Mouse (Mus musculus) forebrain, postnatal 0 days (tissue): ENCODE measurements around the gene Gm28308. TPM values are rescaled to one million over a fixed set of nuclear protein-coding genes. Genes with fewer than 3 reads are reported as not detected.

Experiments
- ATAC-seq: fragments of 200-750 bp; cut with Nextera tagmentation; 2 replicates; pipeline ENCODE4 v1.8.0; 2017; ENCODE audit warnings: mild to moderate bottlenecking, moderate library complexity
- DNase-seq: peaks from one replicate; pipeline ENCODE4 v3.0.0-alpha.2; 2015
- H3K27ac ChIP-seq: fragments of 300-500 bp; sonication (generic); 2 replicates; pipeline ENCODE4 v1.5.1; 2014; ENCODE audit warnings: low read depth, mild to moderate bottlenecking, antibody characterized with exemption, low read length, moderate library complexity, mixed read lengths
- H3K27me3 ChIP-seq: fragments of 300-500 bp; sonication (generic); 2 replicates; pipeline ENCODE4 v1.6.1; 2014; ENCODE audit warnings: mild to moderate bottlenecking, low read length, mixed read lengths; ENCODE audit not compliant: insufficient read depth
- H3K36me3 ChIP-seq: fragments of 300-500 bp; sonication (generic); 2 replicates; pipeline ENCODE4 v1.6.1; 2014; ENCODE audit warnings: mild to moderate bottlenecking, moderate library complexity; ENCODE audit not compliant: insufficient read depth
- H3K4me1 ChIP-seq: fragments of 300-500 bp; sonication (generic); 2 replicates; pipeline ENCODE4 v1.6.1; 2014; ENCODE audit warnings: antibody characterized with exemption; ENCODE audit not compliant: insufficient read depth
- H3K4me2 ChIP-seq: fragments of 300-500 bp; sonication (generic); 2 replicates; pipeline ENCODE4 v1.6.1; 2014; ENCODE audit warnings: low read depth, mild to moderate bottlenecking, moderate library complexity
- H3K4me3 ChIP-seq: fragments of 300-500 bp; sonication (generic); 2 replicates; pipeline ENCODE4 v1.5.1; 2014; ENCODE audit warnings: low read depth, low read length, mixed read lengths
- H3K9ac ChIP-seq: fragments of 300-500 bp; sonication (generic); 2 replicates; pipeline ENCODE4 v1.6.1; 2014; ENCODE audit warnings: mild to moderate bottlenecking
- H3K9me3 ChIP-seq: fragments of 300-500 bp; sonication (generic); 2 replicates; pipeline ENCODE4 v1.6.1; 2016; ENCODE audit warnings: low read length
- CTCF ChIP-seq: sonication (generic); IDR thresholded peaks from 2 replicates; pipeline ENCODE4 v1.5.1; 2016; ENCODE audit warnings: antibody characterized with exemption, control low read depth, low read depth
- WGBS: fragments of 180-500 bp; shearing (Covaris S2); extraction: QIAGEN DNeasy Blood & Tissue Kit; methylation state at CpG from one replicate; pipeline ENCODE4 v1.1.7; 2014; 5-methylcytosine and 5-hydroxymethylcytosine counted together
- polyA plus RNA-seq: library from polyadenylated mRNA; unstranded; fragments of >200 nt; fragmentation: Nextera tagmentation; extraction: Ambion mirVana; gene quantifications from 2 replicates; pipeline ENCODE4 v1.2.1, GENCODE M21; 2015
- total RNA-seq: library from RNA; depleted of rRNA; stranded (reverse); fragments of >200 nt; gene quantifications from 2 replicates; pipeline ENCODE4 v1.2.3, GENCODE M21; 2014

Gm28308 gene
- total and polyA plus RNA-seq, 2 experiments from 2014 or later: not detected

- no peak for TF ChIP-seq CTCF
- Histone ChIP-seq H3K4me3 (no peak overlapping the region), H3K9ac (no peak overlapping the region), H3K27me3 (peaks cover 100% of the 10 kb centered on the region), H3K9me3 (no peaks in the 10 kb centered on the region), H3K4me1 (no peaks in the 10 kb centered on the region), H3K4me2 (no peak overlapping the region), H3K36me3 (no peaks in the 10 kb centered on the region), H3K27ac (no peak overlapping the region)
- DNase-seq: no peak
- WGBS: 3% methylated on average over 30 of the region's 30 CpGs
- ATAC-seq: no peak
Observed at GRCm38 (mm10) chr6:52200073-52200750, 12.9 kb downstream of the Gm28308 start.

GRCm38 (mm10) chr6:52197271-52197670, 15.9 kb downstream of the Gm28308 start:
- DNase-seq (no peak), ATAC-seq (peak; percentile 51; the same call in 1 of the 2 replicates)
- Histone ChIP-seq H3K4me1 (no peaks in the 10 kb centered on the region), H3K9ac (no peak overlapping the region), H3K27me3 (peaks cover 99% of the 10 kb centered on the region), H3K4me3 (no peak overlapping the region), H3K36me3 (no peaks in the 10 kb centered on the region), H3K9me3 (no peaks in the 10 kb centered on the region), H3K27ac (no peak overlapping the region), H3K4me2 (no peak overlapping the region)
- peak; percentile 54 for TF ChIP-seq CTCF
- WGBS: under 1% methylated on average over 10 of the region's 10 CpGs

- no peak for DNase-seq
- Histone ChIP-seq H3K27me3 (peaks cover 99% of the 10 kb centered on the region), H3K4me2 (no peak overlapping the region), H3K36me3 (no peaks in the 10 kb centered on the region), H3K4me3 (no peak overlapping the region), H3K4me1 (no peaks in the 10 kb centered on the region), H3K9me3 (no peaks in the 10 kb centered on the region), H3K9ac (no peak overlapping the region), H3K27ac (no peak overlapping the region)
- no peak for ATAC-seq
- TF ChIP-seq CTCF: no peak
- 3% methylated on average over 9 of the region's 9 CpGs for WGBS
Observed at GRCm38 (mm10) chr6:52196811-52197210, 16.3 kb downstream of the Gm28308 start.

GRCm38 (mm10) chr6:52194690-52195089, 18.4 kb downstream of the Gm28308 start:
- TF ChIP-seq CTCF: no peak
- no peak for ATAC-seq
- no peak overlapping the region for H3K9ac ChIP-seq
- no peaks in the 10 kb centered on the region for H3K9me3 ChIP-seq
- 4% methylated on average over 10 of the region's 10 CpGs for WGBS
- H3K36me3 ChIP-seq: no peaks in the 10 kb centered on the region
- H3K27me3 ChIP-seq: peaks cover 99% of the 10 kb centered on the region
- DNase-seq: no peak
- H3K4me2 ChIP-seq: no peak overlapping the region
- no peak overlapping the region for H3K27ac ChIP-seq
- H3K4me1 ChIP-seq: no peaks in the 10 kb centered on the region
- no peak overlapping the region for H3K4me3 ChIP-seq

- Histone ChIP-seq H3K9ac (no peak overlapping the region), H3K4me2 (peak overlapping the region; percentile 48), H3K36me3 (no peaks in the 10 kb centered on the region), H3K4me1 (no peaks in the 10 kb centered on the region), H3K9me3 (no peaks in the 10 kb centered on the region), H3K4me3 (peak overlapping the region; percentile 27), H3K27me3 (peaks cover 99% of the 10 kb centered on the region), H3K27ac (no peak overlapping the region)
- ATAC-seq (peak; percentile 36), DNase-seq (no peak)
- WGBS: 3% methylated on average over 44 of the region's 55 CpGs
- TF ChIP-seq CTCF: no peak
Observed at GRCm38 (mm10) chr6:52191860-52192550, 21.1 kb downstream of the Gm28308 start.

- Histone ChIP-seq H3K9me3 (no peaks in the 10 kb centered on the region), H3K4me3 (peak within 1 kb of the TSS; percentile 27), H3K4me1 (no peaks in the 10 kb centered on the region), H3K27me3 (peaks cover 99% of the 10 kb centered on the region), H3K27ac (no peak within 1 kb of the TSS), H3K4me2 (peak within 1 kb of the TSS; percentile 48), H3K36me3 (no peaks in the 10 kb centered on the region), H3K9ac (no peak within 1 kb of the TSS)
- 2% methylated on average over 62 of the region's 102 CpGs for WGBS
- DNase-seq (no peak), ATAC-seq (no peak)
- no peak for TF ChIP-seq CTCF
Observed at GRCm38 (mm10) chr6:52190906-52191810, 22.0 kb downstream of the Gm28308 start, which contains the start of gene Hoxa4. TSS of gene Hoxa4 (minus strand) at chr6:52191753.

- no peak overlapping the region for H3K4me3 ChIP-seq
- H3K4me2 ChIP-seq: no peak overlapping the region
- H3K36me3 ChIP-seq: no peaks in the 10 kb centered on the region
- ATAC-seq (no peak), DNase-seq (no peak)
- H3K9ac ChIP-seq: no peak overlapping the region
- under 1% methylated on average over 23 of the region's 23 CpGs for WGBS
- no peaks in the 10 kb centered on the region for H3K9me3 ChIP-seq
- H3K27me3 ChIP-seq: peaks cover 99% of the 10 kb centered on the region
- H3K4me1 ChIP-seq: no peaks in the 10 kb centered on the region
- TF ChIP-seq CTCF: no peak
- H3K27ac ChIP-seq: no peak overlapping the region
Observed at GRCm38 (mm10) chr6:52190410-52190809, 22.7 kb downstream of the Gm28308 start.
